Mouse (Mus musculus) heart, embryonic 16.5 days (tissue): ENCODE data around the gene Eif4h. TPM values are rescaled to one million over a fixed set of nuclear protein-coding genes. Genes with fewer than 3 reads are reported as not detected.
A peak's percentile ranks its signal among the peaks of the same experiment; 100 is the strongest.

ENCODE experiments used
- ATAC-seq: fragments of 200-750 bp; cut with Nextera tagmentation; replicated peaks from 2 replicates; pipeline ENCODE4 v1.8.0; 2017; ENCODE audit warnings: moderate number of reproducible peaks; ENCODE audit not compliant: insufficient read depth, low FRiP score; ENCODE audit errors: extremely low read depth
- H3K27ac ChIP-seq: fragments of 300-500 bp; sonication (generic); 2 replicates; pipeline ENCODE4 v1.5.1; 2014; ENCODE audit warnings: mild to moderate bottlenecking, low read length, control low read depth, moderate library complexity
- H3K27me3 ChIP-seq: fragments of 300-500 bp; sonication (generic); 2 replicates; pipeline ENCODE4 v1.6.1; 2014; ENCODE audit warnings: low read length, mixed read lengths; ENCODE audit not compliant: control insufficient read depth, insufficient read depth
- H3K36me3 ChIP-seq: fragments of 300-500 bp; sonication (generic); 2 replicates; pipeline ENCODE4 v1.6.1; 2014; ENCODE audit not compliant: control insufficient read depth, insufficient read depth
- H3K4me1 ChIP-seq: fragments of 300-500 bp; sonication (generic); 2 replicates; pipeline ENCODE4 v1.6.1; 2014; ENCODE audit warnings: low read length, mixed read lengths; ENCODE audit not compliant: control insufficient read depth, insufficient read depth
- H3K4me2 ChIP-seq: fragments of 300-500 bp; sonication (generic); 2 replicates; pipeline ENCODE4 v1.6.1; 2014; ENCODE audit warnings: low read depth, mild to moderate bottlenecking, control low read depth, low read length
- H3K4me3 ChIP-seq: fragments of 300-500 bp; sonication (generic); 2 replicates; pipeline ENCODE4 v1.5.1; 2014; ENCODE audit warnings: mild to moderate bottlenecking, control low read depth, low read length
- H3K9ac ChIP-seq: fragments of 300-500 bp; sonication (generic); 2 replicates; pipeline ENCODE4 v1.6.1; 2014; ENCODE audit warnings: low read length, control low read depth
- H3K9me3 ChIP-seq: fragments of 300-500 bp; sonication (generic); replicated peaks from 2 replicates; pipeline ENCODE4 v1.6.1; 2016; ENCODE audit warnings: low read length; ENCODE audit not compliant: control insufficient read depth
- WGBS: fragments of 180-500 bp; shearing (Covaris S2); extraction: QIAGEN DNeasy Blood & Tissue Kit; methylation state at CpG from one replicate; pipeline ENCODE4 v1.1.7; 2014; 5-methylcytosine and 5-hydroxymethylcytosine counted together
- polyA plus RNA-seq: library from polyadenylated mRNA; unstranded; fragments of >200 nt; fragmentation: Nextera tagmentation; extraction: Ambion mirVana; gene quantifications from 2 replicates; pipeline ENCODE4 v1.2.1, GENCODE M21; 2015

The Eif4h gene
- polyA plus RNA-seq, 1 experiment from 2014 or later = 358 TPM

DNA sequence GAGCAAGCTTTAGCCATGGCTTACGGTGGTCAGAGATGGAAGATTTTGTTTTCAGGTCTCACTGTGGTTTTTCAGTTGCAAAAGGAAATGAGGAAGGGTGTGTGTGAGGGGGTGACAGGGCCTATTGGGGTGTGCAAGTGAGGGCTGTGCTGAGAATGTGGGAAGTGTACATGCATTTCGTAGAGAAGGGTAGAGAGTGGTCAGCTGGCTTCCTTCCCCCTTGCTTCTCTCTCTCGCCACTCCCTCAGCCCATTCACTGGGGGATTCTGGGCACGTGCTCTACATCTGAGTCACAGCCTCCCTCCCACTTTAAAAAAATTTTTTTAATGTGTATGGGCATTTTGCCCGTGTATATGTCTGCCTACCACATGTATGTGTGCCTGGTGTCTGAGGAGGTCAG is 32.2 kb downstream of the Eif4h start:
- Histone ChIP-seq H3K9ac (no peak overlapping the region), H3K9me3 (no peaks in the 10 kb centered on the region), H3K4me1 (no peaks in the 10 kb centered on the region), H3K27me3 (no peaks in the 10 kb centered on the region), H3K4me2 (no peak overlapping the region), H3K4me3 (no peak overlapping the region), H3K27ac (no peak overlapping the region), H3K36me3 (no peaks in the 10 kb centered on the region)
- no peak for ATAC-seq
- 53% methylated on average over 5 of the region's 5 CpGs for WGBS

DNA sequence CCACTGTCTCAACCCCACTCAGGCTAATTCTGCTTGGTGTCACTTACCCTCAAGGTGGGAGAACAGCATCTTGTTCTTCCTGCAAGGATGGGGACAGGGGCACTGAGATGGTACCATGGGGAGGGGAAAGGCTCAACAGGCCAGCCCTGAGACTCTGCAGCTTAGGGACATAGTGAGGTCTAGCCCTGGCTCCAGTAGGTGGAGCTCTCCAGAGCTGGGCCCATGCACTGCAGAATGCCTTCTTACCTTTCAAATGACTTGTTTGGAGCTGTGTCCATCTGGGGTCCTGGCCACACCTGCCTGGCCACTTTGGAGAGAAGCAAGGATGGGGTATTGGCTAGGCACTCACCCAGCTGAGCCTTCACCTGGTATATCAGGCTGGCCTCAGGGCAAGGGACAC is 33.0 kb downstream of the Eif4h start:
- Histone ChIP-seq H3K4me1 (no peaks in the 10 kb centered on the region), H3K27me3 (no peaks in the 10 kb centered on the region), H3K4me2 (no peak overlapping the region), H3K36me3 (no peaks in the 10 kb centered on the region), H3K9ac (no peak overlapping the region), H3K4me3 (no peak overlapping the region), H3K9me3 (no peaks in the 10 kb centered on the region), H3K27ac (no peak overlapping the region)
- no peak for ATAC-seq

DNA sequence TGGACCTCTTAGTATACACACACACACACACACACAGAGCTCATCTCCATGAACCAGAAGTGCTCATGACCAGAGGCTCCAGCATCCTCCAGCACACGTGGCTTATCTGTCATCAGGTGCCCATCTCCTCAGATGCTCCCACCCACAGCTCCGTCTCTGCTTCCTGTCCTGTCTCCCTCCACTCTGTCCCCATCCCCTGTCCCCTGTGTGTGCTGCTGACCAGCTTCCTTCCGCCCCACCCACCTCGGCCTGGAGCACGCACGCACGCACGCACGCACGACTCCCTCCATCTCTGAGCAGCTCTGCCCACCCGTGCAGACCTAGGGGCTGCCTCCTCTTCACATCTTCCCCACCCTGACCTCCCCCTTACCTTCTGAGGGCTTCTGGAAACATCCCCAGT is 34.9 kb downstream of the Eif4h start:
- Histone ChIP-seq H3K9ac (no peak overlapping the region), H3K4me2 (no peak overlapping the region), H3K9me3 (no peaks in the 10 kb centered on the region), H3K27me3 (no peaks in the 10 kb centered on the region), H3K27ac (no peak overlapping the region), H3K4me1 (no peaks in the 10 kb centered on the region), H3K4me3 (no peak overlapping the region), H3K36me3 (peaks cover 3% of the 10 kb centered on the region; the same call in 1 of the 2 replicates)
- ATAC-seq = no peak
- WGBS = 75% methylated on average over 11 of the region's 11 CpGs

DNA sequence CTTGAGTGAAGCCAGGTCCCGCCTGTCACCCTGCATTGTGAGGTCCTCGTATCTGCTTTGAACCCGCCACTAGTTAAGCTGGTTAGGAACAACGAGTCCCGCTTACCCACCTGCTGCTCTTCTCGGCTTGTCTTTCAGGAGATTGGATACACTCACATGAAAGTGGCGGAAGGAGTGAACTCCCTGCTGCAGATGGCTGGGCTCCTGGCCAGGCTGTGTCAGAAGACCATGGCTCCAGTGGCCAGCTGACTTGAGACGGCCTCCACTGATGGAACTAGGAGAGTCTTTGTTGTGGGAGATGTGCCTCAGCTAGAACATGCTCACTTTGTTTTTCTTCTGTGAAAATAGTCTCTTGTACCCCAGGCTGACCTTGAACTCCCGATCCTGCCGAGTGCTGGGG is 41.6 kb downstream of the Eif4h start:
- no peak for ATAC-seq
- Histone ChIP-seq H3K27me3 (no peaks in the 10 kb centered on the region), H3K4me1 (no peaks in the 10 kb centered on the region), H3K4me3 (no peak overlapping the region), H3K9ac (0 out of 2 replicates have a peak overlapping the region, but pooled peaks have one; percentile 16), H3K4me2 (no peak overlapping the region), H3K9me3 (no peaks in the 10 kb centered on the region), H3K36me3 (peaks cover 41% of the 10 kb centered on the region), H3K27ac (no peak overlapping the region)
- 78% methylated on average over 10 of the region's 10 CpGs for WGBS

DNA sequence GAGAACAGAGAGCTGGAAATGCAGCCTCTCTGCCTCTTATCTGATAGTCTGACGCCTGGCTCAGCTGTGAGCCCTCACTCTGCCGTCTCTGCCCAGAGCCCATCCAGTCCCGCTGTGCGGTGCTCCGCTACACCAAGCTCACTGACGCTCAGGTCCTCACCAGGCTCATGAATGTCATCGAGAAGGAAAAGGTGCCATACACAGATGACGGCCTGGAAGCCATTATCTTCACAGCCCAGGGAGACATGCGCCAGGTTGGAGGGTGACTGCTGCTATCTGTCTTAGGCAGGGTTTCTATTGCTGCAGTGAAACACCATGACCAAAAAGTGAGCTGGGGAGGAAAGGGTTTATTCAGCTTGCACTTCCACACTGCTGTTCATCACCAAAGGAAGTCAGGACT is 46.2 kb downstream of the Eif4h start:
- H3K27me3 ChIP-seq = no peaks in the 10 kb centered on the region
- H3K9me3 ChIP-seq = no peaks in the 10 kb centered on the region
- H3K4me3 ChIP-seq = no peak overlapping the region
- H3K27ac ChIP-seq = no peak overlapping the region
- no peak overlapping the region for H3K9ac ChIP-seq
- ATAC-seq = no peak
- WGBS = 64% methylated on average over 9 of the region's 9 CpGs
- no peak overlapping the region for H3K4me2 ChIP-seq
- H3K36me3 ChIP-seq = peaks cover 37% of the 10 kb centered on the region
- H3K4me1 ChIP-seq = peaks cover 5% of the 10 kb centered on the region; the same call in 1 of the 2 replicates

DNA sequence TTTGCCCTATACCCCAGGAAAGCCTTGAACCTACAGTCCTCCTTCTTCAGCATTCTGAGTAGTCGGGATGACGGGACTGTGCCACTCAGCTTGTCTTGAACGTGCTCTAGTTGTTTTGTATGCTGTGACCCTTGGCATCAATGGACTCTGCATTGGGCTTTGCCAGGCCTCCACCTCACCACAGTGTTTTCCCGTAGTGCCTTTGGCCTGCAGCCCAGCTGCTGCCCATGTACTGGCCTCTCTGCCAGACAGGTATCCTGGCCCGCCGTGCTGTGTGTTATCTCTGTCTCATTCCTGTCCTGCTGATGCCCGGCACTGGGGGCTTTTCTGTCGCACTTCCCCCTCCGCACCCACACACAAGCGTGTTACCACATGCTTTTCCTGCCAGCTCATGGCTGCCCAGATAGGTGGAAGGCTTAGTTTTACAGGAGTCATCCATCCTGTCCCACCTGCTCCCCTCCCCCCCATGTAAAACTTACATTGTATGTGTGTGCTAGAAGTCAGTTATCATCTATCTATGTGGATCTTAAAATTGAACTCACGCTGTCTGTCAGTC is 47.2 kb downstream of the Eif4h start:
- no peak overlapping the region for H3K9ac ChIP-seq
- no peak overlapping the region for H3K4me3 ChIP-seq
- no peak overlapping the region for H3K4me2 ChIP-seq
- WGBS = 62% methylated on average over 11 of the region's 11 CpGs
- peaks cover 5% of the 10 kb centered on the region; the same call in 1 of the 2 replicates for H3K4me1 ChIP-seq
- no peaks in the 10 kb centered on the region for H3K9me3 ChIP-seq
- H3K36me3 ChIP-seq = peaks cover 28% of the 10 kb centered on the region
- no peaks in the 10 kb centered on the region for H3K27me3 ChIP-seq
- H3K27ac ChIP-seq = no peak overlapping the region
- ATAC-seq = peak; percentile 53; the same call in 1 of the 2 replicates

DNA sequence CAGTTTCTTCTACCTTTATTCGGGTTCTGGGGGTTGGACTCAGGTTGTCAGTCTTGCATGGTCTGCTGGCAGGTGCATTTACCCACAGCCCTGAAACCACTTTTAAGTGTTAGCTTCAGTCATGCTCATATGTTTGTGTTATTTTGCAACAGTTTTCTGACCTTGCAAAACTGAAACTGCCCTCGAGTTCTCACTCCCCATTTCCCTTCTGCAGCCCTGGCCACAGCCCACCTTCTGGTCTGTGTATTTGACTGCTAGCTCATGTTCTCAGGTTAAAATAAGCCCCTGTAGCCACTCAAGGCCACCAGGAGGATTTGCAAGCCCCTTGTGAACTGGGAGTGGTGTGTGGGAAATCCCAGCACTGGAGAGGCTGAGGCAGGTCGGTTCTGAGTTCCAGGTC is 49.4 kb downstream of the Eif4h start:
- Histone ChIP-seq H3K9ac (no peak overlapping the region), H3K36me3 (peaks cover 19% of the 10 kb centered on the region), H3K4me3 (no peak overlapping the region), H3K4me1 (peaks cover 5% of the 10 kb centered on the region; the same call in 1 of the 2 replicates), H3K9me3 (no peaks in the 10 kb centered on the region), H3K4me2 (no peak overlapping the region), H3K27ac (no peak overlapping the region), H3K27me3 (no peaks in the 10 kb centered on the region)
- 78% methylated on average over 3 of the region's 3 CpGs for WGBS
- ATAC-seq = no peak

DNA sequence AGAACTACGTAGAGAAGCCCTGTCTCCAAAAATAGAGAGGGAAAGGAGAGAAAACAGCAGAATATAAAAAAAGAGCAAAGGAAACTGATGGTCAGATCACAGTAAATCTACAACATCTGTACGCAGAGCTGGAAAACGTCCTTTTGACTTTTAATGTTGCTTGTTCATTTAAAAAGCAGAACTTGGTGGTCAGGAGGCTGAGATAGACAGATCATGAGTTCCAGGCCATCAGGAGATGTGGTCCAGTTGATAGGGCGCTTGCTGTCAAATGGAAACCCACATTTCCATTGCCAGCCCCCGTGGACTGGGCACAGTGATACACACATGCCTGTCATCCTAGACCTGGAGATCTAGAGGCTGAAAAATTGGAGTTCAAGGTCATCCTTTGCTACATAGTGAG is 54.5 kb downstream of the Eif4h start:
- Histone ChIP-seq H3K27ac (no peak overlapping the region), H3K4me2 (no peak overlapping the region), H3K9ac (no peak overlapping the region), H3K4me3 (no peak overlapping the region), H3K9me3 (no peaks in the 10 kb centered on the region), H3K27me3 (no peaks in the 10 kb centered on the region), H3K4me1 (peaks cover 8% of the 10 kb centered on the region; the same call in 1 of the 2 replicates), H3K36me3 (peaks cover 6% of the 10 kb centered on the region; the same call in 1 of the 2 replicates)
- 80% methylated on average over 5 of the region's 5 CpGs for WGBS
- no peak for ATAC-seq

DNA sequence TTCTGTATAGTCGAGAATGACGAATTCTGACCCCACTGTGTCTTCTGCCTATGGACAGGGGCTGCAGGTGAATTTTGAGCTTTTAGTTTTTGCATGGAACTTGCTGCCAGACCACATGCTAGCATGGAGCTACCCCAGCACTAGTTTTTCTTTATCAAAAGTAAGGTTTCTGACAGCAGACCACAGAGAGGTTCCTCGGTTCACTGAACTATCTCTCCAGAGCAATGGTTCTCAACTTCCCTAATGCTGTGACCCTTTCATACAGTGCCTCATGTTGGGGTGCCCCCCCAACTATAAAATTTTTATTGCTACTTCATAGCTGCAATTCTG is 55.4 kb downstream of the Eif4h start:
- no peaks in the 10 kb centered on the region for H3K9me3 ChIP-seq
- peaks cover 5% of the 10 kb centered on the region; the same call in 1 of the 2 replicates for H3K36me3 ChIP-seq
- H3K9ac ChIP-seq = no peak overlapping the region
- no peaks in the 10 kb centered on the region for H3K27me3 ChIP-seq
- peaks cover 8% of the 10 kb centered on the region; the same call in 1 of the 2 replicates for H3K4me1 ChIP-seq
- no peak overlapping the region for H3K4me3 ChIP-seq
- no peak overlapping the region for H3K27ac ChIP-seq
- no peak for ATAC-seq
- WGBS = 68% methylated on average over 3 of the region's 3 CpGs
- peak overlapping the region; percentile 94 for H3K4me2 ChIP-seq
